Mouse (Mus musculus) liver, postnatal 0 days (tissue): ENCODE results near the gene Spag5.

Experiments used
- CTCF ChIP-seq: sonication (generic); IDR thresholded peaks from 2 replicates; pipeline ENCODE4 v1.5.1; 2016; ENCODE audit warnings: antibody characterized with exemption, low read depth
- EP300 ChIP-seq: IDR thresholded peaks from 2 replicates; pipeline ENCODE4 v1.6.1; 2016; ENCODE audit warnings: antibody characterized with exemption, low read depth, mild to moderate bottlenecking

- TF ChIP-seq CTCF = 0 out of 2 replicates have a peak, but pooled peaks have one; percentile 8
- no peak for TF ChIP-seq EP300
Measured at GRCm38 (mm10) chr11:78322860-78323259, 21.5 kb downstream of the Spag5 start, which contains the start of gene Aldoc.
